Mouse (Mus musculus) fat pad, adult 2 months (tissue): Measurements from ENCODE around the gene Snx1.
A peak's percentile ranks its signal among the peaks of the same experiment; 100 is the strongest.

Source experiments
- DNase-seq: peaks from one replicate; pipeline ENCODE4 v3.0.0-alpha.2; 2011; ENCODE audit warnings: low read depth, low spot score; ENCODE audit errors: extremely low read depth

Snx1 gene

GRCm38 (mm10) chr9:66091327-66092231 lies 34.8 kb downstream of the Snx1 start:
- DNase-seq: peak; percentile 21

- no peak for DNase-seq
Observed at GRCm38 (mm10) chr9:66090593-66091244, 35.7 kb downstream of the Snx1 start.

GRCm38 (mm10) chr9:66088411-66088810 lies 38.0 kb downstream of the Snx1 start:
- DNase-seq: no peak

- DNase-seq: no peak
Observed at GRCm38 (mm10) chr9:66087062-66087461, 39.3 kb downstream of the Snx1 start.

- no peak for DNase-seq
Observed at GRCm38 (mm10) chr9:66084171-66084570, 42.2 kb downstream of the Snx1 start.

- DNase-seq: no peak
Observed at GRCm38 (mm10) chr9:66081999-66082398, 44.4 kb downstream of the Snx1 start.

- no peak for DNase-seq
Observed at GRCm38 (mm10) chr9:66080804-66081459, 45.5 kb downstream of the Snx1 start.

GRCm38 (mm10) chr9:66078493-66078892 lies 47.9 kb downstream of the Snx1 start:
- DNase-seq: no peak

- no peak for DNase-seq
Observed at GRCm38 (mm10) chr9:66078072-66078471, 48.3 kb downstream of the Snx1 start.

- DNase-seq: no peak
Observed at GRCm38 (mm10) chr9:66072754-66073153, 53.6 kb downstream of the Snx1 start.

GRCm38 (mm10) chr9:66070151-66070550 lies 56.2 kb downstream of the Snx1 start:
- DNase-seq: no peak

- no peak for DNase-seq
Observed at GRCm38 (mm10) chr9:66069583-66069982, 56.8 kb downstream of the Snx1 start, which contains the start of gene Snx22. Snx22 (minus strand) TSS chr9:66069719.

GRCm38 (mm10) chr9:66068971-66069391 lies 57.4 kb downstream of the Snx1 start:
- DNase-seq: no peak

- DNase-seq: no peak
Observed at GRCm38 (mm10) chr9:66068056-66068455, 58.3 kb downstream of the Snx1 start.

GRCm38 (mm10) chr9:66067542-66067941 lies 58.8 kb downstream of the Snx1 start:
- DNase-seq: no peak

- DNase-seq: no peak
Observed at GRCm38 (mm10) chr9:66066791-66067190, 59.6 kb downstream of the Snx1 start.

GRCm38 (mm10) chr9:66064316-66064715 lies 62.1 kb downstream of the Snx1 start:
- no peak for DNase-seq

- DNase-seq: no peak
Observed at GRCm38 (mm10) chr9:66063446-66063845, 62.9 kb downstream of the Snx1 start.

GRCm38 (mm10) chr9:66061656-66062055 lies 64.7 kb downstream of the Snx1 start:
- DNase-seq: no peak

- no peak for DNase-seq
Observed at GRCm38 (mm10) chr9:66060986-66061385, 65.4 kb downstream of the Snx1 start.

GRCm38 (mm10) chr9:66060308-66060647 lies 66.1 kb downstream of the Snx1 start:
- DNase-seq: no peak
